Mouse (Mus musculus) kidney, embryonic 16.5 days (tissue): ENCODE results near the gene Klc2. TPM values are rescaled to one million over a fixed set of nuclear protein-coding genes. Genes with fewer than 3 reads are reported as not detected.
A peak's percentile ranks its signal among the peaks of the same experiment; 100 is the strongest.

ENCODE experiments used
- ATAC-seq: fragments of 200-750 bp; cut with Nextera tagmentation; 2 replicates; pipeline ENCODE4 v1.8.0; 2017; ENCODE audit warnings: moderate TSS enrichment; ENCODE audit not compliant: low FRiP score, low TSS enrichment
- H3K27ac ChIP-seq: fragments of 300-500 bp; sonication (generic); 2 replicates; pipeline ENCODE4 v1.5.1; 2014; ENCODE audit warnings: low read length
- H3K27me3 ChIP-seq: fragments of 300-500 bp; sonication (generic); 2 replicates; pipeline ENCODE4 v1.6.1; 2014; ENCODE audit warnings: low read length, control low read depth, mixed read lengths; ENCODE audit not compliant: insufficient read depth
- H3K36me3 ChIP-seq: fragments of 300-500 bp; sonication (generic); 2 replicates; pipeline ENCODE4 v1.6.1; 2014; ENCODE audit warnings: low read length, control low read depth, mixed read lengths; ENCODE audit not compliant: insufficient read depth
- H3K4me1 ChIP-seq: fragments of 300-500 bp; sonication (generic); 2 replicates; pipeline ENCODE4 v1.6.1; 2014; ENCODE audit warnings: low read length, control low read depth, mixed read lengths; ENCODE audit not compliant: insufficient read depth
- H3K4me2 ChIP-seq: fragments of 300-500 bp; sonication (generic); replicated peaks from 2 replicates; pipeline ENCODE4 v1.6.1; 2014; ENCODE audit warnings: low read depth, low read length
- H3K4me3 ChIP-seq: fragments of 300-500 bp; sonication (generic); 2 replicates; pipeline ENCODE4 v1.5.1; 2014; ENCODE audit warnings: mild to moderate bottlenecking, low read length
- H3K9ac ChIP-seq: fragments of 300-500 bp; sonication (generic); replicated peaks from 2 replicates; pipeline ENCODE4 v1.6.1; 2014; ENCODE audit warnings: low read length
- H3K9me3 ChIP-seq: fragments of 300-500 bp; sonication (generic); 2 replicates; pipeline ENCODE4 v1.6.1; 2016; ENCODE audit warnings: low read length, control low read depth
- WGBS: fragments of 180-500 bp; shearing (Covaris S2); extraction: QIAGEN DNeasy Blood & Tissue Kit; methylation state at CpG from one replicate; pipeline ENCODE4 v1.1.7; 2014; 5-methylcytosine and 5-hydroxymethylcytosine counted together
- polyA plus RNA-seq: library from polyadenylated mRNA; unstranded; fragments of >200 nt; fragmentation: Nextera tagmentation; extraction: Ambion mirVana; gene quantifications from 2 replicates; pipeline ENCODE4 v1.2.1, GENCODE M21; 2015

Gene Klc2
- polyA plus RNA-seq, 1 experiment from 2014 or later, result 25.1 TPM

- H3K4me3 ChIP-seq, result no peak overlapping the region
- H3K9ac ChIP-seq, result no peak overlapping the region
- H3K9me3 ChIP-seq, result no peaks in the 10 kb centered on the region
- WGBS, result 60% methylated on average over 3 of the region's 3 CpGs
- no peaks in the 10 kb centered on the region for H3K36me3 ChIP-seq
- no peak overlapping the region for H3K27ac ChIP-seq
- no peak for ATAC-seq
- H3K27me3 ChIP-seq, result peaks cover 67% of the 10 kb centered on the region
- no peak overlapping the region for H3K4me2 ChIP-seq
- H3K4me1 ChIP-seq, result peaks cover 19% of the 10 kb centered on the region
Observed at GRCm38 (mm10) chr19:5083961-5084833, 34.2 kb downstream of the Klc2 start.

- peaks cover 67% of the 10 kb centered on the region for H3K27me3 ChIP-seq
- no peak for ATAC-seq
- H3K27ac ChIP-seq, result no peak overlapping the region
- no peaks in the 10 kb centered on the region for H3K9me3 ChIP-seq
- 71% methylated on average over 24 of the region's 24 CpGs for WGBS
- peaks cover 13% of the 10 kb centered on the region for H3K4me1 ChIP-seq
- H3K4me2 ChIP-seq, result no peak overlapping the region
- no peak overlapping the region for H3K9ac ChIP-seq
- H3K36me3 ChIP-seq, result no peaks in the 10 kb centered on the region
- no peak overlapping the region for H3K4me3 ChIP-seq
Observed at GRCm38 (mm10) chr19:5082596-5082995, 35.8 kb downstream of the Klc2 start.

GRCm38 (mm10) chr19:5082005-5082404, 36.4 kb downstream of the Klc2 start:
- Histone ChIP-seq H3K9ac (no peak overlapping the region), H3K4me1 (peaks cover 10% of the 10 kb centered on the region), H3K27ac (no peak overlapping the region), H3K9me3 (no peaks in the 10 kb centered on the region), H3K4me2 (no peak overlapping the region), H3K27me3 (peaks cover 67% of the 10 kb centered on the region), H3K36me3 (no peaks in the 10 kb centered on the region), H3K4me3 (no peak overlapping the region)
- ATAC-seq, result no peak
- 70% methylated on average over 18 of the region's 18 CpGs for WGBS

- Histone ChIP-seq H3K36me3 (no peaks in the 10 kb centered on the region), H3K9me3 (no peaks in the 10 kb centered on the region), H3K4me1 (no peaks in the 10 kb centered on the region), H3K27ac (no peak overlapping the region), H3K9ac (no peak overlapping the region), H3K27me3 (peaks cover 43% of the 10 kb centered on the region), H3K4me3 (no peak overlapping the region), H3K4me2 (no peak overlapping the region)
- no peak for ATAC-seq
- 96% methylated on average over 1 of the region's 1 CpGs for WGBS
Observed at GRCm38 (mm10) chr19:5079279-5079678, 39.1 kb downstream of the Klc2 start.

- Histone ChIP-seq H3K36me3 (no peaks in the 10 kb centered on the region), H3K27me3 (peaks cover 14% of the 10 kb centered on the region), H3K4me1 (peaks cover 34% of the 10 kb centered on the region), H3K4me3 (no peak overlapping the region), H3K27ac (no peak overlapping the region), H3K4me2 (peak overlapping the region; percentile 77; the same call in 1 of the 2 replicates), H3K9me3 (no peaks in the 10 kb centered on the region), H3K9ac (no peak overlapping the region)
- 34% methylated on average over 5 of the region's 5 CpGs for WGBS
- no peak for ATAC-seq
Observed at GRCm38 (mm10) chr19:5073518-5073917, 44.8 kb downstream of the Klc2 start.

- H3K27ac ChIP-seq, result peak overlapping the region; percentile 88
- H3K4me1 ChIP-seq, result peaks cover 38% of the 10 kb centered on the region
- no peak overlapping the region for H3K9ac ChIP-seq
- H3K4me2 ChIP-seq, result peak overlapping the region; percentile 77
- no peaks in the 10 kb centered on the region for H3K36me3 ChIP-seq
- peak overlapping the region; percentile 62 for H3K4me3 ChIP-seq
- peaks cover 17% of the 10 kb centered on the region for H3K27me3 ChIP-seq
- WGBS, result 2% methylated on average over 15 of the region's 15 CpGs
- no peaks in the 10 kb centered on the region for H3K9me3 ChIP-seq
- ATAC-seq, result no peak
Observed at GRCm38 (mm10) chr19:5073028-5073427, 45.3 kb downstream of the Klc2 start.

GRCm38 (mm10) chr19:5072389-5073019, 45.9 kb downstream of the Klc2 start:
- Histone ChIP-seq H3K4me2 (peak overlapping the region; percentile 77), H3K4me1 (peaks cover 44% of the 10 kb centered on the region), H3K27ac (peak overlapping the region; percentile 88), H3K27me3 (peaks cover 18% of the 10 kb centered on the region), H3K9me3 (no peaks in the 10 kb centered on the region), H3K36me3 (no peaks in the 10 kb centered on the region), H3K9ac (peak overlapping the region; percentile 61), H3K4me3 (peak overlapping the region; percentile 62)
- peak; percentile 21 for ATAC-seq
- WGBS, result 2% methylated on average over 20 of the region's 20 CpGs

- Histone ChIP-seq H3K4me2 (peak overlapping the region; percentile 77), H3K27ac (peak overlapping the region; percentile 88), H3K9me3 (no peaks in the 10 kb centered on the region), H3K36me3 (no peaks in the 10 kb centered on the region), H3K4me1 (peaks cover 51% of the 10 kb centered on the region), H3K9ac (peak overlapping the region; percentile 61), H3K4me3 (peak overlapping the region; percentile 62), H3K27me3 (peaks cover 22% of the 10 kb centered on the region)
- peak; percentile 77 for ATAC-seq
- WGBS, result under 1% methylated on average over 39 of the region's 40 CpGs
Observed at GRCm38 (mm10) chr19:5071545-5072369, 46.6 kb downstream of the Klc2 start.

- Histone ChIP-seq H3K27ac (peak overlapping the region; percentile 86), H3K9ac (peak overlapping the region; percentile 61), H3K9me3 (no peaks in the 10 kb centered on the region), H3K36me3 (no peaks in the 10 kb centered on the region), H3K4me2 (peak overlapping the region; percentile 77), H3K4me1 (peaks cover 52% of the 10 kb centered on the region), H3K27me3 (peaks cover 22% of the 10 kb centered on the region), H3K4me3 (peak overlapping the region; percentile 62)
- WGBS, result 11% methylated on average over 11 of the region's 11 CpGs
- ATAC-seq, result no peak
Observed at GRCm38 (mm10) chr19:5071077-5071476, 47.3 kb downstream of the Klc2 start.
